Mouse (Mus musculus) telencephalon, adult 2 months (tissue): ENCODE measurements at regions not wholly inside any gene's neighbourhood (a gene's known extent, or its start where the extent isn't known, plus 50 kb on each side); places are given as distances from the start of the nearest gene placed in this dataset.

Experiments used
- DNase-seq: peaks from one replicate; pipeline ENCODE4 v3.0.0-alpha.2; 2011; ENCODE audit warnings: low read depth, low spot score

GRCm38 (mm10) chr4:39508866-39509265 lies 58.8 kb downstream of the 1700009N14Rik start:
- no peak for DNase-seq

- no peak for DNase-seq
These were observed 77.4 kb downstream of the 1700009N14Rik start for GRCm38 (mm10) chr4:39527492-39527891.

- DNase-seq: no peak
These were observed 78.6 kb downstream of the 1700009N14Rik start for GRCm38 (mm10) chr4:39528661-39529060.

DNA sequence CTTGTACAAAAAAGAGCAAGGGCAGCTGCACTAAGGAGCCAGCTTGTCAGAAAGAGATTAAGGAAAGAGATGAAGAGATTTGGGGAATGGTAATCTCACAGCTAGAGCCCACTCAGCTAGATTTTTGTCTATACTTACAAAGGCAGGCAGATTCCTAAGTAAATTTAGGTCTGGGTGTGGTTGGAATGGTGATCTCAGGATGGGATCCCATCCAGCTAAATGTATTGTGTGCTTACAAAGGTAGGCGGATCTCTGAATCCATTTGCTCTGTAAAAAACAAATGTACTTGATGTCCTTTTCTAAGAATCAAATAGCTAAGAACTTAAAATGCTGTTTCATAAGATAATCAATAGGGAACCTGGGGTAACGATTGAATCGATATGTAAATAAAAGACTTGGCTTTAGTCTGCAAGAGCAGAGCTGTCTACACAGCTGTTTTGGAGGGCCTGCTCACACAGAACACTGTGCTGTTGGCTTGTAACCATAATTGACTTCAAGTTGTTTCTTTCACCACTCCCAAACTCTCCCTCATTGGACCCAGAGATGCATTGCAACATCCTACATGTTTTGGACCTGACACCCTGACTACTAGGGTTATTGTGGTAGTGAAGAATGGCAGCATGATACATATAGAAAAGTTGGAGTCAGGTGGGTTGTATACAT lies 106.1 kb downstream of the 1700009N14Rik start:
- peak; percentile 24 for DNase-seq

GRCm38 (mm10) chr4:39597426-39597825 lies 147.3 kb downstream of the 1700009N14Rik start:
- no peak for DNase-seq

DNA sequence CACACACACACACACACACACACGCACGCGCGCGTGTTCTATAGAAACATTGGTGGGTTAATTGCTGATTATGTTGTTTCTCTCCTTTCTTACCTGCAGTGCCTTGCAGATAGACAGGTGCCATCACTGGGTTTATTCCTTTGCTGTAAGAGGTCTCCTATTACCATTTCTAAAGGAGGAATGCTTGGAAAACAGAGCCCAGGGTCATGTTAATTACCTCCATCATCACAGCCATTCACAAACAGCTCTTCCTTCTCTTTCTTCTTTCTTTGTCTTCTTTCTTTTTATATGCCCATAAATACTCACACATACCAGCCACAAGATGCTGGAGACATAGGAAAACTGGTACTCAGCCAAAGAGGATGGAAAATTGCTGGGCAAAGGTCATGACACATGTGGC lies 155.0 kb downstream of the 1700009N14Rik start:
- DNase-seq: no peak

DNA sequence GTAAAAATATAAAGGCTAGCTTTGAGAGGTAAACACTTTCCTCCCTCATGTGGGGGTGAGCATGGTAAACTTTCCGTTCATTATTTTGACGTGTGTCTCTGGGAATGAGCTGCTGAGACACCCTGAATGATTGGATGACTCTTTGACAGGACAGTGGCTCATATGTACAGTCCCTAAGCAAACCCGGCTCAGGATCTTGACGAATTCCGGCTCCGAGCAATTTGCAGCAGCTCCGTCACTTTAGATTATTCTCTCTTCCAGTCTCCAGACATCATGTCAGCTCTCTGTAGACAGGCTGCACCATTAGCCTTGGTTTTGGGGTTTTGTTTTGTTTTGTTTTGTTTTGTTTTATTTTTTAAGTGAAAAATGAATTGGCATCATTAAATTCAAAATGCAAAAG lies 194.0 kb downstream of the 1700009N14Rik start:
- DNase-seq: no peak

- peak; percentile 13 for DNase-seq
These were observed 194.8 kb downstream of the 1700009N14Rik start for GRCm38 (mm10) chr4:39644849-39645248.

GRCm38 (mm10) chr4:39660538-39660937 lies 210.4 kb downstream of the 1700009N14Rik start:
- no peak for DNase-seq

- no peak for DNase-seq
These were observed 222.5 kb downstream of the 1700009N14Rik start for GRCm38 (mm10) chr4:39672609-39673008.

DNA sequence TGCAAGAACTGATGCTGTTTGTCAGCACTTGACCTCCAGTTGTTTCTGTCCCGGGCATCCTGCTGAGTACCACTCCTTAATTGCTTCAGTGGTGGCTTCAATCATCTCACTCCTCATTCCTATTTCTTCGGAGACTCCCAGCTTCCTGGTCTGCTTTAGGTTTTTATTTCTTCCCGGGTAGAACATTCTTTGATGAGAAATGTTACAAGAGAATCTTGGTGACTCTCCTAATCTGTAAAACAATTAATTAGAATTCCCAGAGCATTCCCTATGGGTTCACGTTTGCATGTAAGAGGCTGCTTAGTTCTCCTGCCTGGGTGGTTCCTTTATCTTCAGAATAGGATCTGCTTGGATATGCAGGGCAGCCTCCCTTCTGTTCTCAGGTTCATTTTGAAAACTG lies 245.1 kb downstream of the 1700009N14Rik start:
- no peak for DNase-seq

- peak; percentile 48 for DNase-seq
These were observed 247.5 kb downstream of the 1700009N14Rik start for GRCm38 (mm10) chr4:39697565-39697964.

DNA sequence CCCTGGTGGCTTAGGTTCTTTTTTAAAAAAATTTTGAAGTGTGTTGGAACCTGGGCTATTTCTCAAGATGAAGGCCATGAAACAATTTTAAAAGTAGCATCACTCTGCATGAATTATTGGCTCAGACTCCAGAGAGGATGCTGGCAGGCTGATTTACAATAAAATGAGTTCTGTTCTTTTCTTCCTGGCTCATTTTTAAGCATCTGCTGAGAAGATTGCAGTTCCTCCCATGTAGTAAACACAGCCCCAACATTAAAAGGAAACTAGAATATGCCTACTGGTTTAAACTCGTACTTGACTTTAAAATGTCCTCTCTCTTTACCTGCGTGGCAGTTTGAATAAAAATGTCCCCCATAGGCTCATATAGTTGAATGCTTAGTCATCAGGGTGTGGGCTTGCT lies 249.3 kb downstream of the 1700009N14Rik start:
- DNase-seq: peak; percentile 50

DNA sequence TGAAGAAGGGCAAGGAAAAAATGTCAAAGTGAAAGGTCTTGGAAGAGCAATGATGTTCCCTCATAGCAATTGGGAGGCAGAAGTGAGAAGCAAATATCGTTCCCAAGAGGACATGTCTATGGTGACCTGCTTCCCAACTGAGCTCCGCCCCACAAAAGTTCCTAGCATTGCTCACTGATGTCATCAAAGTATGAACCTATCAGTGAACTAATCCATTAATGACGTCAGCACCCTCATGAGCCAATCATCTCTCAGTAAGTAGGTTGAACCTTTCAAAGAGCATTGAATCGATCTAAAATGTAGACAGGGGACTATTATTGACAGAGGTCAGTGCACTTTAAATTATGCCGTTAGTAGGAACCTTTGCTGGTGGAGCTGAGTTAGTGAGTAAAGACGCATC lies 267.4 kb downstream of the 1700009N14Rik start:
- DNase-seq: no peak

GRCm38 (mm10) chr4:39718691-39719090 lies 268.6 kb downstream of the 1700009N14Rik start:
- no peak for DNase-seq

GRCm38 (mm10) chr4:39719951-39720350 lies 269.9 kb downstream of the 1700009N14Rik start:
- no peak for DNase-seq

GRCm38 (mm10) chr4:39721524-39721923 lies 271.4 kb downstream of the 1700009N14Rik start:
- DNase-seq: no peak

GRCm38 (mm10) chr4:39765586-39765985 lies 315.5 kb downstream of the 1700009N14Rik start:
- no peak for DNase-seq

- DNase-seq: peak; percentile 39
These were observed 341.0 kb downstream of the 1700009N14Rik start for GRCm38 (mm10) chr4:39791096-39791495.

- no peak for DNase-seq
These were observed 332.9 kb upstream of the Aco1 start for GRCm38 (mm10) chr4:39809950-39810349.

- no peak for DNase-seq
These were observed 330.1 kb upstream of the Aco1 start for GRCm38 (mm10) chr4:39812766-39813165.

DNA sequence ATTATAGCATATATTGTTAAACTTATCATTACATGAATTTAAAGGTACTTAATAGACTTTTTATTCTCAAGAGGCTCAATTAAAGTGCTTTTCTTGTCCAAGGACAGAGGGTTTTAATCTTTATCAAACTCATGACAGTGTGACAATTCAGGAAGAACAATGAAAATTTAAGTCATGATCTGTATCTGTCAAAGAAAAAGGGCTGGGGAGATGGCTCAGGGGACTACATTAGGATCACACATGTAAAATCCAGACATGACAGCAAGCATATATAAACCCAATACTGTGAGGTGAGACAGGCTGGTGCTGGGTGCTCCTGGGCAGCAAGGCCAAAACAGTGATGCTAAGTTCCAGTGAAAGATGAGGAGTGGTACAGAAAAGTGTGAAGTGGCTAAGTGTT lies 327.3 kb upstream of the Aco1 start:
- no peak for DNase-seq

GRCm38 (mm10) chr4:39817675-39818074 lies 325.2 kb upstream of the Aco1 start:
- DNase-seq: no peak

GRCm38 (mm10) chr4:39833634-39834033 lies 309.2 kb upstream of the Aco1 start:
- no peak for DNase-seq
